21 mouse cellular contexts compared by ENCODE assay signal in genomic region chr13:24327201-24327600, GRCm38 (mm10). TPM values are rescaled to one million over a fixed set of nuclear protein-coding genes. Genes with fewer than 3 reads are reported as not detected.
DNase-seq lines count a peak whose midpoint lies in the region; ATAC-seq and TF ChIP-seq lines count a peak whose summit lies in the region.
"Had no signal": no experiment of that assay in that cellular context is flagged by ENCODE, and none has a peak within 500 bp of the region (broad histone marks: within the 10 kb centered on the region; RNA-seq: fewer than 3 reads in every experiment).

Cmah (plus strand) TSS chr13:24327404.

- H3K27me3 ChIP-seq in kidney, embryonic 14.5 days (ENCODE audit: control insufficient read depth, insufficient read depth, low read length): no peaks in the 10 kb centered on the region
- H3K27me3 ChIP-seq in kidney, adult 2 months (replicated peaks; ENCODE audit: control insufficient read depth, insufficient read depth, low read length): no peaks in the 10 kb centered on the region
- H3K27me3 ChIP-seq: CH12.LX; embryonic facial prominence, embryonic 12.5 days; heart, embryonic 12.5 days; intestine, embryonic 15.5 days; limb, embryonic 15.5 days; lung, embryonic 15.5 days had no signal

- no peak for ATAC-seq in kidney, embryonic 14.5 days (ENCODE audit: low FRiP score, low TSS enrichment)
- no peak for ATAC-seq in CD4-positive, CD25-positive, alpha-beta regulatory T cell, adult 4 months
- ATAC-seq: forebrain, embryonic 16.5 days; intestine, embryonic 15.5 days had no signal

- DNase-seq in kidney, adult 11 months: peak; percentile 74
- DNase-seq in kidney, adult 2 months: peak; percentile 89
- peak; percentile 63 for DNase-seq in kidney, postnatal 14 days
- no peak for DNase-seq in right cerebral cortex, adult 18-20 months
- no peak for DNase-seq in right cerebral cortex, postnatal 36 days (ENCODE audit: low spot score in 2 of 2)
- no peak for DNase-seq in MN1 (ENCODE audit: low spot score)
- DNase-seq: cerebellum, adult 8-10 months; heart, postnatal 14 days had no signal

- TF ChIP-seq POLR2A in kidney, adult 2 months (IDR thresholded peaks at IDR 0.05; ENCODE audit: low read depth, low read length): no peak

- no peak within 1 kb of the TSS for H3K4me2 ChIP-seq in kidney, embryonic 14.5 days (replicated peaks; ENCODE audit: low read depth, low read length)
- H3K4me2 ChIP-seq: embryonic facial prominence, embryonic 12.5 days; heart, embryonic 12.5 days; hindbrain, embryonic 14.5 days; intestine, embryonic 15.5 days; limb, embryonic 15.5 days; lung, embryonic 15.5 days had no signal

- H3K27ac ChIP-seq in kidney, embryonic 14.5 days (ENCODE audit: low read depth, low read length): no peak within 1 kb of the TSS
- peak within 1 kb of the TSS; percentile 94 for H3K27ac ChIP-seq in kidney, adult 2 months (ENCODE audit: insufficient read depth, low read depth, low read length)
- H3K27ac ChIP-seq: embryonic facial prominence, embryonic 12.5 days; hindbrain, embryonic 14.5 days; intestine, embryonic 15.5 days; limb, embryonic 15.5 days; lung, embryonic 15.5 days; macrophage; midbrain, embryonic 10.5 days had no signal

- no peaks in the 10 kb centered on the region for H3K4me1 ChIP-seq in kidney, embryonic 14.5 days (ENCODE audit: control insufficient read depth, insufficient read depth, low read length)
- H3K4me1 ChIP-seq in kidney, adult 2 months (ENCODE audit: control insufficient read depth, insufficient read depth, low read length): peaks cover 37% of the 10 kb centered on the region
- H3K4me1 ChIP-seq: embryonic facial prominence, embryonic 12.5 days; heart, embryonic 12.5 days; limb, embryonic 15.5 days; lung, embryonic 15.5 days; midbrain, embryonic 10.5 days had no signal

- TF ChIP-seq CTCF in kidney, adult 2 months (conservative IDR thresholded peaks at IDR 0.05; ENCODE audit: insufficient read depth, insufficient read length, low read depth, low read length): no peak

- WGBS in kidney, embryonic 14.5 days: 64% methylated on average over 5 of the region's 5 CpGs
- WGBS in kidney, adult 2 months: 50% methylated on average over 5 of the region's 5 CpGs

- no peaks in the 10 kb centered on the region for H3K36me3 ChIP-seq in kidney, embryonic 14.5 days (ENCODE audit: control insufficient read depth, insufficient read depth, low read length)
- H3K36me3 ChIP-seq in kidney, adult 2 months (ENCODE audit: control insufficient read depth, insufficient read depth, low read length): no peaks in the 10 kb centered on the region
- H3K36me3 ChIP-seq: embryonic facial prominence, embryonic 12.5 days; heart, embryonic 12.5 days; intestine, embryonic 15.5 days; limb, embryonic 15.5 days; lung, embryonic 15.5 days; midbrain, embryonic 10.5 days had no signal

- no peak within 1 kb of the TSS for H3K4me3 ChIP-seq in kidney, embryonic 14.5 days (ENCODE audit: low read length)
- H3K4me3 ChIP-seq in kidney, adult 2 months (ENCODE audit: insufficient read depth, low read depth, low read length): no peak within 1 kb of the TSS; the same call in 1 of the 2 replicates
- H3K4me3 ChIP-seq: embryonic facial prominence, embryonic 12.5 days; erythroblast, embryonic 14.5 days; heart, embryonic 12.5 days; intestine, embryonic 15.5 days; limb, embryonic 15.5 days; lung, embryonic 15.5 days; midbrain, embryonic 10.5 days had no signal

- no peaks in the 10 kb centered on the region for H3K9me3 ChIP-seq in kidney, embryonic 14.5 days (ENCODE audit: control insufficient read depth, low read length)
- H3K9me3 ChIP-seq: embryonic facial prominence, embryonic 12.5 days; heart, embryonic 12.5 days; intestine, embryonic 15.5 days; limb, embryonic 15.5 days; lung, embryonic 15.5 days; midbrain, embryonic 10.5 days had no signal

- no peak within 1 kb of the TSS for H3K9ac ChIP-seq in kidney, embryonic 14.5 days (ENCODE audit: low read depth, low read length)
- H3K9ac ChIP-seq: embryonic facial prominence, embryonic 12.5 days; heart, embryonic 12.5 days; hindbrain, embryonic 14.5 days; intestine, embryonic 15.5 days; limb, embryonic 15.5 days; lung, embryonic 15.5 days had no signal

RNA-seq across cellular contexts. Expression of gene Cmah, which starts in this region (rescaled TPM):
- 0.47 and 1.2 TPM in 2 replicates for polyA plus RNA-seq in kidney, embryonic 14.5 days (2014; fragmentation: Nextera tagmentation; extraction: Ambion mirVana)
- 10 to 100 TPM; 49.8 to 61.7 TPM for polyA plus RNA-seq in CD4-positive, CD25-positive, alpha-beta regulatory T cell, adult 4 months (2017; shearing (Covaris generic))
- 7.9 and 8.3 TPM in 2 replicates for polyA plus RNA-seq in kidney, adult 2 months (2012; rRNA removed)

Comparison
In these comparisons a context has a peak if more than half of its experiments do, and no peak if none do; other contexts are left out.
1. DNase-seq: peak in kidney, adult 11 months (single experiment), kidney, adult 2 months (single experiment) and kidney, postnatal 14 days (single experiment); none in right cerebral cortex, adult 18-20 months (single experiment), right cerebral cortex, postnatal 36 days (0 of 2) and MN1 (single experiment).